Mouse (Mus musculus): ENCODE measurements around the gene Gm14862.

- TF ChIP-seq POLR2A (IDR thresholded peaks at IDR 0.05; ENCODE audit: control insufficient read depth, extremely low read depth, insufficient read depth, low read length, poor library complexity) (no peak), CTCF (IDR thresholded peaks at IDR 0.05; ENCODE audit: borderline replicate concordance, control insufficient read depth, extremely low read depth, insufficient read depth, low read length, poor library complexity) (no peak)
Observed at GRCm38 (mm10) chrX:9303455-9303854, 46.8 kb upstream of the Gm14862 start.
